Comparison of ENCODE assay signal across 30 mouse cellular contexts in the genomic region with DNA sequence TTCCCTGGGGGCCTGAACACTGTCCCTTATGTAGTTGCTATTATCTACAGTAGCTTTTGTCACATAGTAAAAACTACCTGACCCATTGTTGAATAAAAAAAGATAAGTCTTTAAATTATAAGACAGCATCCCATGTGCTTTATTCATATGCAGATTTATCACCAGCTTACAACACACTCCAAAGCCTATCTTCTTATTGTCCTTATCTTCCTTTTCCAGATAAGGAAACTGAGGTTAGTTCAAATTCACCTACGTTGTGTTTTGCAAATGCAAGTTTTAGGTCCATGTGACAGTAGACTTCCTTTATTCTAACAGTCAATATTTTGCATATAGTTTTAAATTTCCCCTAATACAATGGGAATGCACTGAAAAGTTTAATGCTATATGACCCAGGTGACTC.
"Had no signal": no experiment of that assay in that cellular context is flagged by ENCODE, and none has a peak within 500 bp of the region (broad histone marks: within the 10 kb centered on the region; RNA-seq: fewer than 3 reads in every experiment).

No protein-coding gene starts in this region.

- H3K4me1 ChIP-seq: heart, embryonic 10.5 days; heart, embryonic 12.5 days; heart, embryonic 13.5 days; heart, embryonic 15.5 days; hindbrain, embryonic 10.5 days; hindbrain, embryonic 12.5 days; hindbrain, embryonic 13.5 days; hindbrain, embryonic 15.5 days; intestine, embryonic 15.5 days; kidney, embryonic 15.5 days had no signal

- H3K27me3 ChIP-seq: heart, embryonic 12.5 days; heart, embryonic 13.5 days; heart, embryonic 15.5 days; hindbrain, embryonic 12.5 days; hindbrain, embryonic 13.5 days; hindbrain, embryonic 15.5 days; intestine, embryonic 15.5 days had no signal

- DNase-seq: heart, postnatal 10 days; heart, postnatal 14 days; heart, postnatal 36 days; heart, postnatal 4 days; kidney, adult 11 months; kidney, adult 18-20 months; kidney, adult 2 months; kidney, adult 8-10 months; kidney, adult 9 months; kidney, postnatal 10 days; kidney, postnatal 14 days; kidney, postnatal 25 days; kidney, postnatal 36 days; kidney, postnatal 4 days; layer of hippocampus, adult 9-11 months had no signal

- H3K36me3 ChIP-seq: heart, embryonic 10.5 days; heart, embryonic 12.5 days; heart, embryonic 13.5 days; heart, embryonic 15.5 days; hindbrain, embryonic 10.5 days; hindbrain, embryonic 12.5 days; hindbrain, embryonic 13.5 days; hindbrain, embryonic 15.5 days; intestine, embryonic 15.5 days; kidney, embryonic 15.5 days had no signal

- H3K9me3 ChIP-seq: heart, embryonic 10.5 days; heart, embryonic 12.5 days; heart, embryonic 13.5 days; heart, embryonic 15.5 days; hindbrain, embryonic 10.5 days; hindbrain, embryonic 12.5 days; hindbrain, embryonic 13.5 days; hindbrain, embryonic 15.5 days; intestine, embryonic 15.5 days; kidney, embryonic 15.5 days had no signal

- H3K9ac ChIP-seq: heart, embryonic 12.5 days; heart, embryonic 13.5 days; heart, embryonic 15.5 days; hindbrain, embryonic 12.5 days; hindbrain, embryonic 13.5 days; hindbrain, embryonic 14.5 days; hindbrain, embryonic 15.5 days; intestine, embryonic 15.5 days; kidney, embryonic 15.5 days had no signal

- H3K4me3 ChIP-seq: heart, embryonic 10.5 days; heart, embryonic 12.5 days; heart, embryonic 13.5 days; heart, embryonic 15.5 days; hindbrain, embryonic 10.5 days; hindbrain, embryonic 12.5 days; hindbrain, embryonic 13.5 days; hindbrain, embryonic 15.5 days; intestine, embryonic 15.5 days; kidney, embryonic 15.5 days; layer of hippocampus, adult 2 months; left cerebral cortex, adult 2 months had no signal

- H3K27ac ChIP-seq: heart, embryonic 10.5 days; heart, embryonic 13.5 days; heart, embryonic 15.5 days; hindbrain, embryonic 10.5 days; hindbrain, embryonic 12.5 days; hindbrain, embryonic 13.5 days; hindbrain, embryonic 14.5 days; hindbrain, embryonic 15.5 days; hindbrain, postnatal 0 days; intestine, embryonic 15.5 days; kidney, embryonic 15.5 days; kidney, postnatal 0 days; layer of hippocampus, adult 2 months; left cerebral cortex, adult 2 months had no signal
